Mouse (Mus musculus): ENCODE data around the gene Arl4d. TPM values are rescaled to one million over a fixed set of nuclear protein-coding genes. Genes with fewer than 3 reads are reported as not detected.
"Not testable (repeated sequence)": the region's sequence is repeated elsewhere in the genome, so short reads cannot be mapped to it uniquely, and the experiment has no call there.

Gene Arl4d
- polyA plus RNA-seq, 1 experiment: 2.5 TPM

DNA sequence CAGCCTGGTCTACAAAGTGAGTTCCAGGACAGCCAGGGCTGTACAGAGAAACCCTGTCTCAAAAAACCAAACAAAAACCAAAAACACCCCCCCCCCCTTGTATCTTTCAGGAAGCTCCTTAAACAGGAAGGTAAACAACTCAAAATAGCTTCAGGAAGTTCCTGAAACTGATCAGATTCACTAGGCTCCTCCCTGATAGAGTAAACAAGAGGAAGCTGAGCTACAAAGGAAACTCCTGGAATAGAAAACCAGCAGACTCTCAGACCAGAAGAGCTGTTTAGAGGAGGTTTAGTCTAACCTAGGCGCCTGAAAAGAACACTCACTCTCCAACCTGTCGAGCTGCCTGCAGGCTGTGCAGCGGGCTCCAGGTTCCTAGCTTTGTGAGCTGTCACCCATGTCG lies 25.6 kb upstream of the Arl4d start:
- no peak overlapping the region for H3ac ChIP-seq (ENCODE audit: control insufficient read depth, insufficient read length, low read depth)
- no peak overlapping the region for H3K4me3 ChIP-seq (ENCODE audit: insufficient read depth, poor library complexity, severe bottlenecking)
- TF ChIP-seq FOSL1 (IDR thresholded peaks at IDR 0.05; ENCODE audit: insufficient read depth, low read length, poor library complexity, severe bottlenecking): no peak
- no peak for TF ChIP-seq MYOG (IDR thresholded peaks at IDR 0.05; ENCODE audit: control insufficient read depth, extremely low read depth, insufficient read length)
- no peak for TF ChIP-seq CTCF (IDR thresholded peaks at IDR 0.05; ENCODE audit: control insufficient read depth, insufficient read depth, insufficient read length)
- no peak for TF ChIP-seq CEBPB (IDR thresholded peaks at IDR 0.05; ENCODE audit: low read depth)
- TF ChIP-seq MYOD1 (IDR thresholded peaks at IDR 0.05; ENCODE audit: control insufficient read depth, insufficient read length, low read depth): no peak
- TF ChIP-seq MAX (IDR thresholded peaks at IDR 0.05): no peak
- TF ChIP-seq USF1 (IDR thresholded peaks at IDR 0.05; ENCODE audit: low read depth): no peak
- no peaks in the 10 kb centered on the region for H3K79me3 ChIP-seq (ENCODE audit: low read depth)
- H3K36me3 ChIP-seq (ENCODE audit: control insufficient read depth, insufficient read depth): no peaks in the 10 kb centered on the region
- H3K79me2 ChIP-seq (ENCODE audit: control insufficient read depth, insufficient read depth): no peaks in the 10 kb centered on the region
- H3K27me3 ChIP-seq (ENCODE audit: control insufficient read depth, insufficient read depth, insufficient read length): no peaks in the 10 kb centered on the region

DNA sequence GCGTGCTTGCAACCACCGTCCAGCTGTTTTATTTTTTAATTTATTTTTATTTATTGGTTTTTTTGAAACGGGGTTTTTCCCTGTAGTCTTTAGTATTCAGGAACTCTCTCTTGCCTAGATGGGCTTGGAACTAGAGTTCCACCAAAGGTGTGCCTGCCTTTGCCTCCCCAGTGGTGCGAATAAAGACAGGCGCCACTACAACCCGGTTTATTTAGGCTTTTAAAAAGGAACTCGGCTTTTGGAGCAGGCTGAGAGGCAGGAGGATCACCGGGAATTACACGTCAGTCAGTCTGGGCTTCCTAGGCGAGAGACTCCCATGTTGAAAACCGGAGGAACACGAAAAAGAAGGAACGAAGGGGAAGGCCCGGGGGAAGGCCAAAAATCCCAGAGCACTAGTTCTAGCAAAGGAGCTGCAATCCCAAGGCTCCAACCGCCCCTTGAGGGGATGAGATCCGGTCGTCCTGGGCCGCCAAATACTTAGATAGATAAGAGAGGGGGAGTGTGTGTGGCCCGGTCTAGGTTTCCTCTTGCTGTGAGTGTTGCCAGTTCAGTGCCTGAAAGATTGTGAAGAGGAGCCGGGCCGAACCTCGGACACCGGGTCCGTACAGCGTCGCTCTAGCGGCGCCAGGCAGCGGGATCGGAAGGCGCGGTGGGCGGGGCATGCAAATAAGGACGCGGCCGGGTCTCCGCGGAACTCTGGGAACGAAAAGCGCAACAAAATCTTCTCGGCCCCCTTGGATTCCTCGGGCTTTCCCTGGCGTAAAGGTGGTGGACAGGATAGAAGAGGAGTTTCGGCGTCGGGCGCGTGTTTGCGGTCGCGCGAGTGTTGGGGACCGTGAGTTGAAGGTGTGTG lies 24.3 kb upstream of the Arl4d start:
- not testable (repeated sequence) for H3K79me3 ChIP-seq (ENCODE audit: low read depth); H3K4me3 ChIP-seq (ENCODE audit: insufficient read depth, poor library complexity, severe bottlenecking); H3K27me3 ChIP-seq (ENCODE audit: control insufficient read depth, insufficient read depth, insufficient read length); H3K79me2 ChIP-seq (ENCODE audit: control insufficient read depth, insufficient read depth); H3K36me3 ChIP-seq (ENCODE audit: control insufficient read depth, insufficient read depth); H3ac ChIP-seq (ENCODE audit: control insufficient read depth, insufficient read length, low read depth)
- TF ChIP-seq MAX (IDR thresholded peaks at IDR 0.05): peak; percentile 36

DNA sequence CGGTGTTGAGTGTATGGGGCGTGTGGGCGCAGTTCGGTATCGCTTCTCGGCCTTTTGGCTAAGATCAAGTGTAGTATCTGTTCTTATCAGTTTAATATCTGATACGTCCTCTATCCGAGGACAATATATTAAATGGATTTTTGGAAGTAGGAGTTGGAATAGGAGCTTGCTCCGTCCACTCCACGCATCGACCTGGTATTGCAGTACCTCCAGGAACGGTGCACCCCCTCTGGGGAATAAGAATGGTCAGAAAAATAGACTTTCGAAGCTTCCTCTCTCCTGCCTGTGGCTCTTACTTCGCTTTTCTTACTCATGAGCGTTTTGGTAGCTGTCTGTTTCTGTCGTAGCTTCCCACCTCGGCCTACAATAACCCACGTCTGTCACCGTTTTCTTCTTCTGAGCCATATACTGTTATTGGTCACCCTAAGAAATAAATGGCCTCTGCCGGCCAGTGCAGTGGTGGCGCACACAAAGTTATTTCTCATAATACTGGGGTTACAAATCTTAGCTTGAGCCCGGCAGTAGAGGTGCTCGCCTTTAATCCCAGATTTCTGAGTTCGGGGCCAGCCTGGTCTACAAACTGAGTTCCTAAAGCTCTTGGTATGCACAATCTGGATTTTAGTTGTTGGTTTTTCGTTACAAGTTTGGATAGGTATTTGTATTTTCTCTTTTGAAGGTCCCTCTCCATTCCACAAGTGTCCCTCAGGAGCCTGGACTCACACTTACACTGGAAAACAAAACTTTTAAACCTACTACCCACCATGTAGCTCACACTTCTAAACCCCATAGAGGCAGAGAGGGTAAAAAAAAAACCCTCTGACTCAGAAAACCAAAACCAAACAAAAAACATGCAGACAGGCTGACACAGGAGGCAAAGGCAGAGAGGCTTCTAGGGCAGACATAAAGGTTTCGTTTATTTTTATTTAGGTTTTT lies 23.4 kb upstream of the Arl4d start:
- H3K4me3 ChIP-seq (ENCODE audit: insufficient read depth, poor library complexity, severe bottlenecking); H3K36me3 ChIP-seq (ENCODE audit: control insufficient read depth, insufficient read depth); H3K27me3 ChIP-seq (ENCODE audit: control insufficient read depth, insufficient read depth, insufficient read length); H3ac ChIP-seq (ENCODE audit: control insufficient read depth, insufficient read length, low read depth); H3K79me2 ChIP-seq (ENCODE audit: control insufficient read depth, insufficient read depth); H3K79me3 ChIP-seq (ENCODE audit: low read depth): not testable (repeated sequence)

DNA sequence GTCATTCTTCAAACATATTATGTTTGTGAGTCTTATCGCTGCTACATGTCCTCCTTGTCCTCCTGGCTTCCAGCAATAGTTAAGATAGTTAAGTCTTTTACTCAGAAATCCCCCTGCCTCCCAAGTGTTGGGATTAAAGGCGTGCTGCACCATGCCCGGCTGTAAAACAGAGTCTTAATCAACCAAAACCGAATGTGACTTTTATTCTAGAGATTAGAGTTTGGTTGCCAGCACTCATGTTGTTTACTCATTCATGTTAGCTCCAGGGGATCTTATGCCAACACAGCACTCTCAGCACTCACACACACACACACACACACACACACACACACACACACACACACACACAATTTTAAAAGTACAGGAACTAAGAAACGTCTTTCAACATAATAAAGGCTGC lies 22.4 kb upstream of the Arl4d start:
- Histone ChIP-seq H3K4me3 (ENCODE audit: insufficient read depth, poor library complexity, severe bottlenecking) (no peak overlapping the region), H3K36me3 (ENCODE audit: control insufficient read depth, insufficient read depth) (no peaks in the 10 kb centered on the region), H3K79me3 (ENCODE audit: low read depth) (no peaks in the 10 kb centered on the region), H3K79me2 (ENCODE audit: control insufficient read depth, insufficient read depth) (no peaks in the 10 kb centered on the region), H3K27me3 (ENCODE audit: control insufficient read depth, insufficient read depth, insufficient read length) (no peaks in the 10 kb centered on the region), H3ac (ENCODE audit: control insufficient read depth, insufficient read length, low read depth) (no peak overlapping the region)
- TF ChIP-seq CTCF (IDR thresholded peaks at IDR 0.05; ENCODE audit: control insufficient read depth, insufficient read depth, insufficient read length) (no peak), MYOG (IDR thresholded peaks at IDR 0.05; ENCODE audit: control insufficient read depth, extremely low read depth, insufficient read length) (no peak), USF1 (IDR thresholded peaks at IDR 0.05; ENCODE audit: low read depth) (no peak), CEBPB (IDR thresholded peaks at IDR 0.05; ENCODE audit: low read depth) (no peak), MAX (IDR thresholded peaks at IDR 0.05) (no peak), MYOD1 (IDR thresholded peaks at IDR 0.05; ENCODE audit: control insufficient read depth, insufficient read length, low read depth) (no peak), FOSL1 (IDR thresholded peaks at IDR 0.05; ENCODE audit: insufficient read depth, low read length, poor library complexity, severe bottlenecking) (no peak)

DNA sequence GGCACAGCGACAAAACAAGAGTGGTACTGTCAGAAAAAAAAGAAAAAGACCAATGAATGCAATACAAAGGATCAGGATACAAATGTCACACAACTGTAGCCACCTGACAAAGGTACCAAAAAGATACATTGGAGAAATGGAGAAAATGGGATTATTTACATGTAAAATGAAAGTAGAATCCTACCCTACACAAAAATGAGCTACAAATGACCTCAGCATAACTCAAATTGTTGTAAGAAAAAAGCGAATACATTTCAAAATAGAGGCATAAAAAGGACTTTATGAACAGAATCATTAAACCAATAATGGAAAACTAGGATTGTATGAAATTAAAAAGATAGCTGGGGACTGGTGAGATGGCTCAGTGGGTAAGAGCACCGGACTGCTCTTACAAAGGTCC lies 20.8 kb upstream of the Arl4d start:
- TF ChIP-seq CTCF (IDR thresholded peaks at IDR 0.05; ENCODE audit: control insufficient read depth, insufficient read depth, insufficient read length): no peak
- TF ChIP-seq USF1 (IDR thresholded peaks at IDR 0.05; ENCODE audit: low read depth): no peak
- TF ChIP-seq MAX (IDR thresholded peaks at IDR 0.05): no peak
- TF ChIP-seq FOSL1 (IDR thresholded peaks at IDR 0.05; ENCODE audit: insufficient read depth, low read length, poor library complexity, severe bottlenecking): no peak
- no peak for TF ChIP-seq MYOG (IDR thresholded peaks at IDR 0.05; ENCODE audit: control insufficient read depth, extremely low read depth, insufficient read length)
- TF ChIP-seq CEBPB (IDR thresholded peaks at IDR 0.05; ENCODE audit: low read depth): no peak
- no peak for TF ChIP-seq MYOD1 (IDR thresholded peaks at IDR 0.05; ENCODE audit: control insufficient read depth, insufficient read length, low read depth)
- Histone ChIP-seq H3K27me3 (ENCODE audit: control insufficient read depth, insufficient read depth, insufficient read length) (no peaks in the 10 kb centered on the region), H3K79me2 (ENCODE audit: control insufficient read depth, insufficient read depth) (no peaks in the 10 kb centered on the region), H3K4me3 (ENCODE audit: insufficient read depth, poor library complexity, severe bottlenecking) (no peak overlapping the region), H3K79me3 (ENCODE audit: low read depth) (no peaks in the 10 kb centered on the region), H3K36me3 (ENCODE audit: control insufficient read depth, insufficient read depth) (no peaks in the 10 kb centered on the region), H3ac (ENCODE audit: control insufficient read depth, insufficient read length, low read depth) (no peak overlapping the region)

DNA sequence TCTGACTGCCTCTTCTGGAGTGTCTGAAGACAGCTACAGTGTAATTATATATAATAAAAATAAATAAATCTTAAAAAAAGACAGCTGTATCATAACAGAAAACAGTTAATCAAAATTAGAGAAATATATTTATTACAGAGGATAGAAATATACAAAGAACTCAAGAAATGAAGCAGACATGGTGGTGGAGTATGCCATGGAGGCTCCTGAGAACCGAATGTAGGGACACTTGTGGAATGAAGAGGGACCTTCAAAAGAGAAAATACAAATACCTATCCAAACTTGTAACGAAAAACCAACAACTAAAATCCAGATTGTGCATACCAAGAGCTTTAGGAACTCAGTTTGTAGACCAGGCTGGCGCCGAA lies 20.3 kb upstream of the Arl4d start:
- not testable (repeated sequence) for H3K79me3 ChIP-seq (ENCODE audit: low read depth); H3ac ChIP-seq (ENCODE audit: control insufficient read depth, insufficient read length, low read depth); H3K4me3 ChIP-seq (ENCODE audit: insufficient read depth, poor library complexity, severe bottlenecking); H3K79me2 ChIP-seq (ENCODE audit: control insufficient read depth, insufficient read depth); H3K36me3 ChIP-seq (ENCODE audit: control insufficient read depth, insufficient read depth); H3K27me3 ChIP-seq (ENCODE audit: control insufficient read depth, insufficient read depth, insufficient read length)

DNA sequence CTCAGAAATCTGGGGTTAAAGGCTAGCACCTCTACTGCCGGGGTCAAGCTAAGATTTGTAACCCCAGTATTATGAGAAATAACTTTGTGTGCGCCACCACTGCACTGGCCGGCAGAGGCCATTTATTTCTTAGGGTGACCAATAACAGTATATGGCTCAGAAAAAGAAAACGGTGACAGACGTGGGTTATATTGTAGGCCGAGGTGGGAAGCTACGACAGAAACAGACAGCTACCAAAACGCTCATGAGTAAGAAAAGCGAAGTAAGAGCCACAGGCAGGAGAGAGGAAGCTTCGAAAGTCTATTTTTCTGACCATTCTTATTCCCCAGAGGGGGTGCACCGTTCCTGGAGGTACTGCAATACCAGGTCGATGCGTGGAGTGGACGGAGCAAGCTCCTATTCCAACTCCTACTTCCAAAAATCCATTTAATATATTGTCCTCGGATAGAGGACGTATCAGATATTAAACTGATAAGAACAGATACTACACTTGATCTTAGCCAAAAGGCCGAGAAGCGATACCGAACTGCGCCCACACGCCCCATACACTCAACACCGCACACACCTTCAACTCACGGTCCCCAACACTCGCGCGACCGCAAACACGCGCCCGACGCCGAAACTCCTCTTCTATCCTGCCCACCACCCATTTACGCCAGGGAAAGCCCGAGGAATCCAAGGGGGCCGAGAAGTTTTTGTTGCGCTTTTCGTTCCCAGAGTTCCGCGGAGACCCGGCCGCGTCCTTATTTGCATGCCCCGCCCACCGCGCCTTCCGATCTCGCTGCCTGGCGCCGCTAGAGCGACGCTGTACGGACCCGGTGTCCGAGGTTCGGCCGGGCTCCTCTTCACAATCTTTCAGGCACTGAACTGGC lies 19.7 kb upstream of the Arl4d start:
- not testable (repeated sequence) for H3K36me3 ChIP-seq (ENCODE audit: control insufficient read depth, insufficient read depth); H3K4me3 ChIP-seq (ENCODE audit: insufficient read depth, poor library complexity, severe bottlenecking)

DNA sequence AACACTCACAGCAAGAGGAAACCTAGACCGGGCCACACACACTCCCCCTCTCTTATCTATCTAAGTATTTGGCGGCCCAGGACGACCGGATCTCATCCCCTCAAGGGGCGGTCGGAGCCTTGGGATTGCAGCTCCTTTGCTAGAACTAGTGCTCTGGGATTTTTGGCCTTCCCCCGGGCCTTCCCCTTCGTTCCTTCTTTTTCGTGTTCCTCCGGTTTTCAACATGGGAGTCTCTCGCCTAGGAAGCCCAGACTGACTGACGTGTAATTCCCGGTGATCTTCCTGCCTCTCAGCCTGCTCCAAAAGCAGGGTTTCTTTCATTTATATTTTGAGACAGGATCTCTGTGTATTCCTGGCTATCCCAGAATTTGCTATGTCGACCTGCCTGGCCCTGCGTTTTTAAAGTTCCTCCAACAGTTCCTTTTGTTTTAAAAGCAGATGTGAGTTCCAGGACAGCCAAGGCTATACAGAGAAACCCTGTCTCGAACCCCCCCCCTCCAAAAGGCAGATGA lies 19.0 kb upstream of the Arl4d start:
- not testable (repeated sequence) for H3K27me3 ChIP-seq (ENCODE audit: control insufficient read depth, insufficient read depth, insufficient read length); H3K79me3 ChIP-seq (ENCODE audit: low read depth); H3K36me3 ChIP-seq (ENCODE audit: control insufficient read depth, insufficient read depth); H3K4me3 ChIP-seq (ENCODE audit: insufficient read depth, poor library complexity, severe bottlenecking); H3K79me2 ChIP-seq (ENCODE audit: control insufficient read depth, insufficient read depth); H3ac ChIP-seq (ENCODE audit: control insufficient read depth, insufficient read length, low read depth)

More for the DNA sequence above, 19.7 kb upstream of the Arl4d start:
- H3K27me3 ChIP-seq (ENCODE audit: control insufficient read depth, insufficient read depth, insufficient read length); H3K79me3 ChIP-seq (ENCODE audit: low read depth); H3K79me2 ChIP-seq (ENCODE audit: control insufficient read depth, insufficient read depth); H3ac ChIP-seq (ENCODE audit: control insufficient read depth, insufficient read length, low read depth): not testable (repeated sequence)
